Mouse (Mus musculus) adrenal gland, postnatal 36 days (tissue): ENCODE measurements at regions not wholly inside any gene's neighbourhood (a gene's known extent, or its start where the extent isn't known, plus 50 kb on each side); places are given as distances from the start of the nearest gene placed in this dataset.

Experiments
- DNase-seq, 2 experiments: peaks; one replicate each; pipeline ENCODE4 v3.0.0; 2021; ENCODE audit warnings: mixed read lengths in 1 of 2

- peak; percentile 29 to 45 for DNase-seq
Measured at GRCm38 (mm10) chr16:64166676-64167407, 302.9 kb upstream of the Epha3 start.

GRCm38 (mm10) chr16:64166036-64166435, 302.1 kb upstream of the Epha3 start:
- no peak for DNase-seq

GRCm38 (mm10) chr16:64145687-64146535, 281.9 kb upstream of the Epha3 start:
- DNase-seq = no peak
